Mouse (Mus musculus): ENCODE measurements around the gene Gm37240. TPM values are rescaled to one million over a fixed set of nuclear protein-coding genes. Genes with fewer than 3 reads are reported as not detected.

Gm37240 gene
- total and polyA plus RNA-seq, 3 experiments = not detected

DNA sequence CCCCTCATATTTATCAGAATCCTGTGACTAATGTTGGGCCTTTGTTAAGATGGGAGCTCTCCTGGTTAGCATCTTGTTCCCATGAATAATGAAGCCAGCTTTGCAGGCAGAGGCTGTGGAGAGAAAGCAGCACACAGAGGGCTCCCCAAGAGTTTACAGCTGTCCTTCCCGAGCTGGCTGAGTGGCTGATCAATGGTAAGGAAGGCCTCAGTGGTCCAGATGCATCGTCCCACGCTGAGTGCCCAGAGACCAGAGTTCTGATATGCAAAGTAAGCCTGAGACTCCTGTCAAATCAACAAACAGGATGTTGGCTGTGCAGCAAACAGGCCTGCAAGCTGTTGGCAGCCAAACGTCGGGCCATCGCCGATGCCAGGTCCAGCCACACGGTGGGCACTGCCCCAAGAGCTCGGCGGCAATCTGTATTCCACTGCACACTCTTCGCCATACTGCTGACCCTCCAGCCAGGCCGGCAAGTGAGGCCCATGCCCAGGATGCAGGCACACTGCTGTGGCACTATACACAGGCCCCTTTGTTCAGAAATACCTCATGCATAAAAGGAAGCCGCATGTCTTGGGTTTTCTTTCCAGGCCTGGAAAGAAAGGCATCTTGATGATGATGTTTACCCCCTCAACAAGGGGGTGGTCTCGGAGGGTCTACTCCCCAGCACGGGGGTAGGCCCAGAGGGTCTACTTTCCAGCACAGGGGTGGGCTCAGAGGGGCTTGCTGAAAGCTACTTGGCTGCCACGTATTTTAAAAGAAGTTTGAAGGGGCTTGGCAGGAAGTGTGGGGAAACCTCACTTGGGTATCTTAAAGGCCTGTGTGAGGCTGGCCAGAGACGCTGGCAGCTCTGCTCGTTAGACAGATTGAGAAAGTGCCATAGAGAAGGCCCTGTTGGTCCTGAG lies 587.4 kb downstream of the Gm37240 start:
- ATAC-seq (ENCODE audit: extremely low read depth, insufficient number of reproducible peaks, low FRiP score, poor library complexity, severe bottlenecking) (no peak), DNase-seq (ENCODE audit: low spot score) (no peak)
- TF ChIP-seq TAL1 (conservative IDR thresholded peaks at IDR 0.05; ENCODE audit: low read depth, low read length) (no peak), POLR2AphosphoS5 (IDR thresholded peaks at IDR 0.05; ENCODE audit: insufficient replicate concordance, low read depth, low read length) (no peak), GATA1 (IDR thresholded peaks at IDR 0.05; ENCODE audit: borderline replicate concordance, low read length) (no peak), GATA2 (IDR thresholded peaks at IDR 0.05; ENCODE audit: borderline replicate concordance, low read depth, low read length) (no peak), CTCF (IDR thresholded peaks at IDR 0.05; ENCODE audit: low read depth, low read length) (no peak)
- H3K4me1 ChIP-seq (ENCODE audit: insufficient read depth, low read depth, low read length) = no peaks in the 10 kb centered on the region
- no peaks in the 10 kb centered on the region for H3K9me3 ChIP-seq (replicated peaks)
- H3K27me3 ChIP-seq (ENCODE audit: insufficient read depth, low read length) = peaks cover 8% of the 10 kb centered on the region; the same call in 1 of the 2 replicates
- no peak overlapping the region for H3K4me3 ChIP-seq (ENCODE audit: low read depth, low read length)
- H3K36me3 ChIP-seq (replicated peaks) = no peaks in the 10 kb centered on the region

- DNase-seq (ENCODE audit: low spot score) (no peak), ATAC-seq (ENCODE audit: extremely low read depth, insufficient number of reproducible peaks, low FRiP score, poor library complexity, severe bottlenecking) (no peak)
- Histone ChIP-seq H3K27me3 (ENCODE audit: insufficient read depth, low read length) (peaks cover 10% of the 10 kb centered on the region; the same call in 1 of the 2 replicates), H3K9me3 (replicated peaks) (no peaks in the 10 kb centered on the region), H3K4me1 (ENCODE audit: insufficient read depth, low read depth, low read length) (no peaks in the 10 kb centered on the region), H3K4me3 (ENCODE audit: low read depth, low read length) (no peak overlapping the region), H3K36me3 (replicated peaks) (no peaks in the 10 kb centered on the region)
- TF ChIP-seq POLR2AphosphoS5 (IDR thresholded peaks at IDR 0.05; ENCODE audit: insufficient replicate concordance, low read depth, low read length) = no peak
- TF ChIP-seq GATA1 (IDR thresholded peaks at IDR 0.05; ENCODE audit: borderline replicate concordance, low read length) = no peak
- TF ChIP-seq CTCF (IDR thresholded peaks at IDR 0.05; ENCODE audit: low read depth, low read length) = no peak
- no peak for TF ChIP-seq TAL1 (conservative IDR thresholded peaks at IDR 0.05; ENCODE audit: low read depth, low read length)
- no peak for TF ChIP-seq GATA2 (IDR thresholded peaks at IDR 0.05; ENCODE audit: borderline replicate concordance, low read depth, low read length)
Observed at GRCm38 (mm10) chr3:85295229-85295628, 592.1 kb downstream of the Gm37240 start.

DNA sequence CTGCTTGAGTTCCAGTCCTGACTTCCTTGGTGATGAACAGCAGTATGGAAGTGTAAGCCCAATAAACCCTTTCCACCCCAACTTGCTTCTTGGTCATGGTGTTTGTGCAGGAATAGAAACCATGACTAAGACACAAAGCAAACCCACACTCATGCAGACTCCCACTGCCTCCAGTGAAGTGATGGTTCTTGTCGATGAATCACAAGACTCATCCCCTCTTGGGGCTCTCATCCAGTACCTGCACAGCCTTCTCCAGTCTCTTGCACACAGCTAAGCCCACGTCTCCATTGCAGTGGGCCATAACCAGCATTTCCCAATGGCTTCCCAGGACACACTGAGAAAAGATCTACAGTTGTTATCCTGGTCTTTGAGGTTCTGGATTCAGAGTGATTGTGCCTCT lies 599.7 kb downstream of the Gm37240 start:
- ATAC-seq (ENCODE audit: extremely low read depth, insufficient number of reproducible peaks, low FRiP score, poor library complexity, severe bottlenecking) = no peak
- Histone ChIP-seq H3K4me1 (ENCODE audit: insufficient read depth, low read depth, low read length) (no peaks in the 10 kb centered on the region), H3K27me3 (ENCODE audit: insufficient read depth, low read length) (no peaks in the 10 kb centered on the region), H3K9me3 (replicated peaks) (no peaks in the 10 kb centered on the region), H3K36me3 (replicated peaks) (no peaks in the 10 kb centered on the region), H3K4me3 (ENCODE audit: low read depth, low read length) (no peak overlapping the region)
- TF ChIP-seq TAL1 (conservative IDR thresholded peaks at IDR 0.05; ENCODE audit: low read depth, low read length) (no peak), GATA1 (IDR thresholded peaks at IDR 0.05; ENCODE audit: borderline replicate concordance, low read length) (no peak), POLR2AphosphoS5 (IDR thresholded peaks at IDR 0.05; ENCODE audit: insufficient replicate concordance, low read depth, low read length) (no peak), GATA2 (IDR thresholded peaks at IDR 0.05; ENCODE audit: borderline replicate concordance, low read depth, low read length) (no peak), CTCF (IDR thresholded peaks at IDR 0.05; ENCODE audit: low read depth, low read length) (no peak)
- DNase-seq (ENCODE audit: low spot score) = no peak

DNA sequence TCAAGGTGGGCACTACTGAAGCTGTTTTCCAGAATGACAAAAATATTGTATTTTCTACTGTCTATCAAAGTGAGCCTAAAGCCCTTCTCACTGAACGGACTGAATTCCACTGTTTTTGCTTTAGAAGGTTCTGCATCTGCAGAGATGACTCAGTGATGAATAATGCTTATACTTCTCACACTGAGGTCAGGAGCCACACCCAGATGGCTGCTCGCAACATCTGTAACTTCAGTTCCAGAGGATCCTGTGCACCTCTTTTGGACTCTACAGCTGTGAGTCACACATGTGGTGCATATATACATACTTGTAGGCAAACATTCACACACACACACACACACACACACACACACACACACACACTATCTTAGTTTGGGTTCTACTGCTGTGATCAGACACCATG lies 602.8 kb downstream of the Gm37240 start:
- ATAC-seq (ENCODE audit: extremely low read depth, insufficient number of reproducible peaks, low FRiP score, poor library complexity, severe bottlenecking) = no peak
- DNase-seq (ENCODE audit: low spot score) = no peak
- no peak overlapping the region for H3K4me3 ChIP-seq (ENCODE audit: low read depth, low read length)
- no peaks in the 10 kb centered on the region for H3K36me3 ChIP-seq (replicated peaks)
- no peak for TF ChIP-seq GATA2 (IDR thresholded peaks at IDR 0.05; ENCODE audit: borderline replicate concordance, low read depth, low read length)
- H3K27me3 ChIP-seq (ENCODE audit: insufficient read depth, low read length) = peaks cover 2% of the 10 kb centered on the region; the same call in 1 of the 2 replicates
- no peaks in the 10 kb centered on the region for H3K9me3 ChIP-seq (replicated peaks)
- H3K4me1 ChIP-seq (ENCODE audit: insufficient read depth, low read depth, low read length) = no peaks in the 10 kb centered on the region

GRCm38 (mm10) chr3:85282816-85283215 lies 604.5 kb downstream of the Gm37240 start:
- Histone ChIP-seq H3K27me3 (ENCODE audit: insufficient read depth, low read length) (peaks cover 2% of the 10 kb centered on the region; the same call in 1 of the 2 replicates), H3K4me1 (ENCODE audit: insufficient read depth, low read depth, low read length) (no peaks in the 10 kb centered on the region), H3K36me3 (replicated peaks) (no peaks in the 10 kb centered on the region), H3K4me3 (ENCODE audit: low read depth, low read length) (no peak overlapping the region), H3K9me3 (replicated peaks) (no peaks in the 10 kb centered on the region)
- TF ChIP-seq GATA1 (IDR thresholded peaks at IDR 0.05; ENCODE audit: borderline replicate concordance, low read length) (no peak), TAL1 (conservative IDR thresholded peaks at IDR 0.05; ENCODE audit: low read depth, low read length) (no peak), CTCF (IDR thresholded peaks at IDR 0.05; ENCODE audit: low read depth, low read length) (no peak), POLR2AphosphoS5 (IDR thresholded peaks at IDR 0.05; ENCODE audit: insufficient replicate concordance, low read depth, low read length) (no peak), GATA2 (IDR thresholded peaks at IDR 0.05; ENCODE audit: borderline replicate concordance, low read depth, low read length) (no peak)
- DNase-seq (ENCODE audit: low spot score) = no peak
- no peak for ATAC-seq (ENCODE audit: extremely low read depth, insufficient number of reproducible peaks, low FRiP score, poor library complexity, severe bottlenecking)

- DNase-seq (ENCODE audit: low spot score) (no peak), ATAC-seq (ENCODE audit: extremely low read depth, insufficient number of reproducible peaks, low FRiP score, poor library complexity, severe bottlenecking) (no peak)
- H3K36me3 ChIP-seq (replicated peaks) = no peaks in the 10 kb centered on the region
- H3K27me3 ChIP-seq (ENCODE audit: insufficient read depth, low read length) = peaks cover 5% of the 10 kb centered on the region; the same call in 1 of the 2 replicates
- H3K4me3 ChIP-seq (ENCODE audit: low read depth, low read length) = no peak overlapping the region
- H3K9me3 ChIP-seq (replicated peaks) = no peaks in the 10 kb centered on the region
- TF ChIP-seq CTCF (IDR thresholded peaks at IDR 0.05; ENCODE audit: low read depth, low read length) (no peak), GATA2 (IDR thresholded peaks at IDR 0.05; ENCODE audit: borderline replicate concordance, low read depth, low read length) (no peak), GATA1 (IDR thresholded peaks at IDR 0.05; ENCODE audit: borderline replicate concordance, low read length) (no peak), POLR2AphosphoS5 (IDR thresholded peaks at IDR 0.05; ENCODE audit: insufficient replicate concordance, low read depth, low read length) (no peak), TAL1 (conservative IDR thresholded peaks at IDR 0.05; ENCODE audit: low read depth, low read length) (no peak)
- no peaks in the 10 kb centered on the region for H3K4me1 ChIP-seq (ENCODE audit: insufficient read depth, low read depth, low read length)
Observed at GRCm38 (mm10) chr3:85275075-85275474, 612.2 kb downstream of the Gm37240 start.
